Mouse (Mus musculus) neural tube, embryonic 10.5 days (tissue): ENCODE results near the gene Gm13698.
"Not testable (repeated sequence)": the region's sequence is repeated elsewhere in the genome, so short reads cannot be mapped to it uniquely, and the experiment has no call there.

Experiments
- DNase-seq: peaks from one replicate; pipeline ENCODE4 v3.0.0-alpha.2; 2017; ENCODE audit warnings: low spot score; ENCODE audit errors: extremely low spot score

The Gm13698 gene

DNA sequence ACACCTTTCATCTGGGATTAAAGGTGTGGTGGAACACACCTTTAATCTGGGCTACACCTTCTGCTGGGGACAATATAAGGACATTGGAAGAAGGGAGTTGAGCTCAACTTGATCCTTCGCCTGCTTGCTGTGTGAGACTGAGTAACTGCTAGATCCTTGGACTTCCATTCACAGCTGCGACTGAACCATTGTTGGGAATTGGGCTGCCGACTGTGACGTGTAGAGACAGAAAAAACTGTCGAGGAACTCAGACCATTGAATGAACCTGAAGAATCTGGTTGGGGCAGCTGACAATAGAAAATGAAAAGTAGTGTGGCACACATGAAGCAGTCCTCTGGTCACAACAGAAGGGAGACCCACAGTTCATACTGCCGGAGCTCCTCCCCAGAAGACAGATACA, at the start of gene Gm13698:
TSS of gene Gm13698 (plus strand) at position 301 of the 400 bp plus-strand sequence.
- not testable (repeated sequence) for DNase-seq

DNA sequence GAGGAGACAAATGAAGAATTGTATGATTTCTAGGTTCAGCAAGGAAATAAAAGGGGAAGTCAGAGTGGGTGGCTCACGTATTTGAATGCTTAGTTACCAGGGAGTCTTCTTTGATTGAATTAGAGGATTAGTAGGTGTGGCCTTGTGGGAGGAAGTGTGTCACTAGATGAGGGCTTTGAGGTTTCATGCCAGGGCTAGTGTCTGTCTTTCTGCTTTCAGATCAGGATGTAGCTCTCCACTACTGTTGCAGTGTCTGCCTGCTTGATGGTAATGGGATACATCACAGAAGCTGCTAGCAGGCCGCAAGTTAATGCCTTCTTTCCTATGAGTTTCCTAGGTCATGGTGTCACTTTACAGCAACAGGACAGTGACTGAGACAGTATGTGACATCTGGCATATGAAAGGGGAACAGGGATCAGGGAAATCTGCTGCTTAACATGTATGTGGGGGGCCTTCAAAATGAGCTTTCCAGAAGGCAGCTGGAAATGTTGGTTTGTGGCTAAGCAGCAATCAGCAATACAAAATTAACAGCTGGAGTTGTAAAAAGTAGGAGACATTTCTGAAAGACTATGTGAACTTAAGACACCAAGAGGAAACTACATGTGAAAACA, 25.9 kb upstream of the Gm13698 start:
- no peak for DNase-seq

DNA sequence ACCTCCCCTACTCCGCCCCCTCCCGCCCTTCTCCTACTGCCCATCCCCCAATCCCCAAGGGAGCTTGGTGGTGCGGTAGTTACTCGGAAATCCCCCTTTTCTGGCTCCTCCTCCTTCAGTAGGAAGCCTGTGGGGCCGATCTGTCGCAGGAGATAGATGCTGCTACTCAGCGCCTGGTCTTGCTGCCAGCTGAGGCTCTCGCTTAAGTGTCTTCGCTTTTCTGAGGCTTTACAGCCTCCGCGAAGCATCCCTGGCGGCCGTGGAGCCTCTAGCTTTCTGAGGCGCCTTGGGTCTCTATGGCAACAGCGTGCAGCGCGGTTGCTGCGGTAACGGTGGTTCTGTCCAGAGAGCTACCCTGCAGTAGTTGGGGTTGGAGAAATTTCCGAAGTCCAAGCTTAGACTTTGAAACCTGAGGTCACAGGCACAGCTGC, 14.5 kb upstream of the Gm13698 start, which contains the start of gene Zswim2:
TSS of gene Zswim2 (minus strand) at position 298 of the 431 bp plus-strand sequence.
- DNase-seq: peak; percentile 74

DNA sequence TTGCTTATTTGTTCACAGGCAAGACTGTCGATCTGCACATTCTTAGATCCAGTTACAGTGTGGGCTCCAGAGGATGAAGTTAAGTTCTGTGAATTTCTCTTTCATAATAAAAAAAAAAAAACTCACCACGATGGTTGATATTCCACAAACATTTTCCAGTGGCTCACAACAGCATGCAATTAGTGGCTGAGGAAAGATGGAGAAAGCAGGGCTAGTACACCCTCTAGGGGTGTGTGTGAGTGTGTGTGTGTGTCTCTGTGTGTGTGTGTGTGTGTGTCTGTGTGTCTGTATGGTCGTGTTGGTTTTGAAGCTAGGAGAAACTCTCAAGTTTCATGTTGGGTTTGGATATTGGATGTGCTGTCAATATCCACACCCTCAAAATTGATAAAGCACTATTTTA, 14.1 kb upstream of the Gm13698 start:
- DNase-seq: no peak

DNA sequence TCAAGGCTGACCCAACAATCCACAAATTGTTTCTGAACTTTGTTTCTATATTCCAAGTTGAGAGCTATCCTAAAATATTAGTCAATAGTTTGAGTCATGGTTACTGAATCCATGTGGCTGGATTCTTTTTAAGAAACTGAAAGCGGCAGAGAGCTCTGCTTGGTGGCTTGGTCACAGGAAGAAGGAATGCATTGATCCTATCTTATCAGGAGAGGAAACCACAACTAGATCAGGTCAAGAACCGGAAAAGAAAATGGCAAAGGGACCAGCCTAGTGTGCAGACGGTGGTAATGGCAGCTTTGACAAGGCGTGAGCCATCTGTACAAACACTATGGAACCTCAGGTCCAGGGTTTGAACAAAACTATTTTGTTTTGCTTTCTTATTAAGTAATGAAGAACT, 13.7 kb upstream of the Gm13698 start:
- DNase-seq: no peak

DNA sequence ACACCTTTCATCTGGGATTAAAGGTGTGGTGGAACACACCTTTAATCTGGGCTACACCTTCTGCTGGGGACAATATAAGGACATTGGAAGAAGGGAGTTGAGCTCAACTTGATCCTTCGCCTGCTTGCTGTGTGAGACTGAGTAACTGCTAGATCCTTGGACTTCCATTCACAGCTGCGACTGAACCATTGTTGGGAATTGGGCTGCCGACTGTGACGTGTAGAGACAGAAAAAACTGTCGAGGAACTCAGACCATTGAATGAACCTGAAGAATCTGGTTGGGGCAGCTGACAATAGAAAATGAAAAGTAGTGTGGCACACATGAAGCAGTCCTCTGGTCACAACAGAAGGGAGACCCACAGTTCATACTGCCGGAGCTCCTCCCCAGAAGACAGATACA, 5.7 kb downstream of the Gm13698 start, which contains the start of gene Gm13693:
TSS of gene Gm13693 (plus strand) at position 301 of the 400 bp plus-strand sequence.
- DNase-seq: not testable (repeated sequence)

DNA sequence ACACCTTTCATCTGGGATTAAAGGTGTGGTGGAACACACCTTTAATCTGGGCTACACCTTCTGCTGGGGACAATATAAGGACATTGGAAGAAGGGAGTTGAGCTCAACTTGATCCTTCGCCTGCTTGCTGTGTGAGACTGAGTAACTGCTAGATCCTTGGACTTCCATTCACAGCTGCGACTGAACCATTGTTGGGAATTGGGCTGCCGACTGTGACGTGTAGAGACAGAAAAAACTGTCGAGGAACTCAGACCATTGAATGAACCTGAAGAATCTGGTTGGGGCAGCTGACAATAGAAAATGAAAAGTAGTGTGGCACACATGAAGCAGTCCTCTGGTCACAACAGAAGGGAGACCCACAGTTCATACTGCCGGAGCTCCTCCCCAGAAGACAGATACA, 11.5 kb downstream of the Gm13698 start, which contains the start of gene Gm13695:
TSS of gene Gm13695 (plus strand) at position 301 of the 400 bp plus-strand sequence.
- not testable (repeated sequence) for DNase-seq

DNA sequence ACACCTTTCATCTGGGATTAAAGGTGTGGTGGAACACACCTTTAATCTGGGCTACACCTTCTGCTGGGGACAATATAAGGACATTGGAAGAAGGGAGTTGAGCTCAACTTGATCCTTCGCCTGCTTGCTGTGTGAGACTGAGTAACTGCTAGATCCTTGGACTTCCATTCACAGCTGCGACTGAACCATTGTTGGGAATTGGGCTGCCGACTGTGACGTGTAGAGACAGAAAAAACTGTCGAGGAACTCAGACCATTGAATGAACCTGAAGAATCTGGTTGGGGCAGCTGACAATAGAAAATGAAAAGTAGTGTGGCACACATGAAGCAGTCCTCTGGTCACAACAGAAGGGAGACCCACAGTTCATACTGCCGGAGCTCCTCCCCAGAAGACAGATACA, 17.3 kb downstream of the Gm13698 start, which contains the start of gene Gm13696:
TSS of gene Gm13696 (plus strand) at position 301 of the 400 bp plus-strand sequence.
- not testable (repeated sequence) for DNase-seq

DNA sequence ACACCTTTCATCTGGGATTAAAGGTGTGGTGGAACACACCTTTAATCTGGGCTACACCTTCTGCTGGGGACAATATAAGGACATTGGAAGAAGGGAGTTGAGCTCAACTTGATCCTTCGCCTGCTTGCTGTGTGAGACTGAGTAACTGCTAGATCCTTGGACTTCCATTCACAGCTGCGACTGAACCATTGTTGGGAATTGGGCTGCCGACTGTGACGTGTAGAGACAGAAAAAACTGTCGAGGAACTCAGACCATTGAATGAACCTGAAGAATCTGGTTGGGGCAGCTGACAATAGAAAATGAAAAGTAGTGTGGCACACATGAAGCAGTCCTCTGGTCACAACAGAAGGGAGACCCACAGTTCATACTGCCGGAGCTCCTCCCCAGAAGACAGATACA, 23.1 kb downstream of the Gm13698 start, which contains the start of gene Gm13694:
TSS of gene Gm13694 (plus strand) at position 301 of the 400 bp plus-strand sequence.
- DNase-seq: not testable (repeated sequence)

DNA sequence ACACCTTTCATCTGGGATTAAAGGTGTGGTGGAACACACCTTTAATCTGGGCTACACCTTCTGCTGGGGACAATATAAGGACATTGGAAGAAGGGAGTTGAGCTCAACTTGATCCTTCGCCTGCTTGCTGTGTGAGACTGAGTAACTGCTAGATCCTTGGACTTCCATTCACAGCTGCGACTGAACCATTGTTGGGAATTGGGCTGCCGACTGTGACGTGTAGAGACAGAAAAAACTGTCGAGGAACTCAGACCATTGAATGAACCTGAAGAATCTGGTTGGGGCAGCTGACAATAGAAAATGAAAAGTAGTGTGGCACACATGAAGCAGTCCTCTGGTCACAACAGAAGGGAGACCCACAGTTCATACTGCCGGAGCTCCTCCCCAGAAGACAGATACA, 28.9 kb downstream of the Gm13698 start, which contains the start of gene Gm13697:
TSS of gene Gm13697 (plus strand) at position 301 of the 400 bp plus-strand sequence.
- DNase-seq: not testable (repeated sequence)

DNA sequence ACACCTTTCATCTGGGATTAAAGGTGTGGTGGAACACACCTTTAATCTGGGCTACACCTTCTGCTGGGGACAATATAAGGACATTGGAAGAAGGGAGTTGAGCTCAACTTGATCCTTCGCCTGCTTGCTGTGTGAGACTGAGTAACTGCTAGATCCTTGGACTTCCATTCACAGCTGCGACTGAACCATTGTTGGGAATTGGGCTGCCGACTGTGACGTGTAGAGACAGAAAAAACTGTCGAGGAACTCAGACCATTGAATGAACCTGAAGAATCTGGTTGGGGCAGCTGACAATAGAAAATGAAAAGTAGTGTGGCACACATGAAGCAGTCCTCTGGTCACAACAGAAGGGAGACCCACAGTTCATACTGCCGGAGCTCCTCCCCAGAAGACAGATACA, 34.8 kb downstream of the Gm13698 start, which contains the start of gene Gm13691:
TSS of gene Gm13691 (plus strand) at position 301 of the 400 bp plus-strand sequence.
- not testable (repeated sequence) for DNase-seq

DNA sequence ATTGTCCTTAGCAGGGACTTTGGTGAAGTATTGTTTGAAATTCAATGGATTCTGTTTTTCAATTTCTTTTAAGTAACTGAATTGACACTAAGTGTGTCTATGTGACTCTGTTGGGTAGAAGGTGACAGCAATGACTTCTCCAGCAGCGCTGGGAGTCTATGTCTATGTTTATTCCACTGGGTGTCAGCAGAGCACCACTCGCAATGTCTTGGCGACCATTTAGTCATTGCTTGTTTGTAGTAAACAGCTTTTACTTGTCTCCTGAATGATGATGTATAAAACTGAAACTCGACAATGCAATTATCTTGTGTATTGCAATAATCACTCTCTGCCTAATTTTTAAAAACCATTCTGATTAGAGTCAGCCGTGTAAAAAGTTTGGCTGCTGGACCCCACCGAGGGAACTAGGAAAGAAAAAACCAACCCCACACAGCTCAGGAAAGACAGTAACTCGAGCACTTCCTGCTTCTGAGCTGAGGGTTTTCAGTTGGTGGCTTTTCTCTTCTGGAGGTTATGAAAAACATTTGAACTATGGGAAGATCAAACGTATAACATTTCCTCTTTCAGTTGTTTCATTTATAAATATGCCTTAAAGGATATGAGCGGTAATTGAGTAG, 38.3 kb downstream of the Gm13698 start:
- DNase-seq: not testable (repeated sequence)

DNA sequence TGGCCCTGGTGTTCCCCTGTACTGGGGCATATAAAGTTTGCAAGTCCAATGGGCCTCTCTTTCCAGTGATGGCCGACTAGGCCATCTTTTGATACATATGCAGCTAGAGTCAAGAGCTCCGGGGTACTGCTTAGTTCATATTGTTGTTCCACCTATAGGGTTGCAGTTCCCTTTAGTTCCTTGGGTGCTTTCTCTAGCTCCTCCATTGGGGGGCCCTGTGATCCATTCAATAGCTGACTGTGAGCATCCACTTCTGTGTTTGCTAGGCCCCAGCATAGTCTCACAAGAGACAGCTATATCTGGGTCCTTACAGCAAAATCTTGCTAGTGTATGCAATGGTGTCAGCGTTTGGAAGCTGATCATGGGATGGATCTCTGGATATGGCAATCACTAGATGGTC, 39.0 kb downstream of the Gm13698 start:
- not testable (repeated sequence) for DNase-seq
